Mouse (Mus musculus) intestine, embryonic 15.5 days (tissue): ENCODE data around the gene Spata20. TPM values are rescaled to one million over a fixed set of nuclear protein-coding genes. Genes with fewer than 3 reads are reported as not detected.

ENCODE experiments used
- ATAC-seq: fragments of 200-750 bp; cut with Nextera tagmentation; 2 replicates; pipeline ENCODE4 v1.8.0; 2017; ENCODE audit warnings: moderate TSS enrichment, moderate library complexity
- H3K27ac ChIP-seq: fragments of 300-500 bp; sonication (generic); 2 replicates; pipeline ENCODE4 v1.5.1; 2015; ENCODE audit warnings: mild to moderate bottlenecking, inconsistent platforms
- H3K27me3 ChIP-seq: fragments of 300-500 bp; sonication (generic); replicated peaks from 2 replicates; pipeline ENCODE4 v1.6.1; 2015; ENCODE audit warnings: inconsistent platforms
- H3K36me3 ChIP-seq: fragments of 300-500 bp; sonication (generic); 2 replicates; pipeline ENCODE4 v1.6.1; 2015; ENCODE audit warnings: inconsistent platforms
- H3K4me1 ChIP-seq: fragments of 300-500 bp; sonication (generic); replicated peaks from 2 replicates; pipeline ENCODE4 v1.6.1; 2015; ENCODE audit warnings: inconsistent platforms
- H3K4me2 ChIP-seq: fragments of 300-500 bp; sonication (generic); replicated peaks from 2 replicates; pipeline ENCODE4 v1.6.1; 2015; ENCODE audit warnings: mild to moderate bottlenecking, inconsistent platforms
- H3K4me3 ChIP-seq: fragments of 300-500 bp; sonication (generic); replicated peaks from 2 replicates; pipeline ENCODE4 v1.5.1; 2015; ENCODE audit warnings: inconsistent platforms
- H3K9ac ChIP-seq: fragments of 300-500 bp; sonication (generic); 2 replicates; pipeline ENCODE4 v1.6.1; 2015; ENCODE audit warnings: inconsistent platforms
- H3K9me3 ChIP-seq: fragments of 300-500 bp; sonication (generic); 2 replicates; pipeline ENCODE4 v1.6.1; 2016; ENCODE audit warnings: inconsistent platforms
- WGBS: fragments of 180-500 bp; shearing (Covaris S2); methylation state at CpG from one replicate; pipeline ENCODE4 v1.1.7; 2015; 5-methylcytosine and 5-hydroxymethylcytosine counted together
- polyA plus RNA-seq: library from polyadenylated mRNA; unstranded; fragments of >200 nt; fragmentation: Nextera tagmentation; extraction: Ambion mirVana; gene quantifications from 2 replicates; pipeline ENCODE4 v1.2.1, GENCODE M21; 2015

Gene Spata20
- 0.06 TPM in 1 of 2 replicates, not detected in the other for polyA plus RNA-seq

- WGBS = 4% methylated on average over 24 of the region's 24 CpGs
- ATAC-seq = peak; percentile 55
Measured at GRCm38 (mm10) chr11:94486001-94486400, at the start of gene Spata20. Spata20 (minus strand) TSS chr11:94486179.

GRCm38 (mm10) chr11:94533171-94533570 is 47.2 kb upstream of the Spata20 start:
- Histone ChIP-seq H3K27me3 (no peaks in the 10 kb centered on the region), H3K4me2 (no peak overlapping the region), H3K4me1 (no peaks in the 10 kb centered on the region; the same call in 1 of the 2 replicates), H3K27ac (no peak overlapping the region), H3K9me3 (no peaks in the 10 kb centered on the region), H3K36me3 (no peaks in the 10 kb centered on the region), H3K4me3 (no peak overlapping the region), H3K9ac (no peak overlapping the region)
- 82% methylated on average over 8 of the region's 8 CpGs for WGBS
- no peak for ATAC-seq

More at GRCm38 (mm10) chr11:94486001-94486400, at the start of gene Spata20:
- no peaks in the 10 kb centered on the region for H3K36me3 ChIP-seq
- no peaks in the 10 kb centered on the region for H3K9me3 ChIP-seq
- H3K4me2 ChIP-seq = peak within 1 kb of the TSS; percentile 56
- peak within 1 kb of the TSS; percentile 19; the same call in 1 of the 2 replicates for H3K4me3 ChIP-seq
- 0 out of 2 replicates have a peak within 1 kb of the TSS, but pooled peaks have one; percentile 18 for H3K9ac ChIP-seq
- H3K27ac ChIP-seq = no peak within 1 kb of the TSS
- peaks cover 9% of the 10 kb centered on the region; the same call in 1 of the 2 replicates for H3K4me1 ChIP-seq
- no peaks in the 10 kb centered on the region for H3K27me3 ChIP-seq

- Histone ChIP-seq H3K36me3 (no peaks in the 10 kb centered on the region), H3K4me1 (peaks cover 2% of the 10 kb centered on the region; the same call in 1 of the 2 replicates), H3K4me3 (no peak overlapping the region), H3K27me3 (no peaks in the 10 kb centered on the region), H3K27ac (no peak overlapping the region), H3K9me3 (no peaks in the 10 kb centered on the region), H3K9ac (no peak overlapping the region), H3K4me2 (no peak overlapping the region)
- no peak for ATAC-seq
- 42% methylated on average over 3 of the region's 3 CpGs for WGBS
Measured at GRCm38 (mm10) chr11:94528879-94529278, 42.9 kb upstream of the Spata20 start.

- no peaks in the 10 kb centered on the region for H3K36me3 ChIP-seq
- no peak overlapping the region for H3K4me2 ChIP-seq
- H3K27me3 ChIP-seq = no peaks in the 10 kb centered on the region
- 37% methylated on average over 9 of the region's 9 CpGs for WGBS
- H3K9ac ChIP-seq = no peak overlapping the region
- H3K9me3 ChIP-seq = no peaks in the 10 kb centered on the region
- H3K4me3 ChIP-seq = no peak overlapping the region
- H3K27ac ChIP-seq = peak overlapping the region; percentile 62
- ATAC-seq = peak; percentile 60
- H3K4me1 ChIP-seq = 0 out of 2 replicates have a peak, but pooled peaks cover 6% of the 10 kb centered on the region
Measured at GRCm38 (mm10) chr11:94526171-94526879, 40.3 kb upstream of the Spata20 start.

- no peaks in the 10 kb centered on the region for H3K36me3 ChIP-seq
- H3K4me1 ChIP-seq = 0 out of 2 replicates have a peak, but pooled peaks cover 7% of the 10 kb centered on the region
- H3K4me2 ChIP-seq = peak within 1 kb of the TSS; percentile 92
- no peak within 1 kb of the TSS for H3K27ac ChIP-seq
- H3K27me3 ChIP-seq = no peaks in the 10 kb centered on the region
- peak; percentile 86 for ATAC-seq
- H3K9ac ChIP-seq = peak within 1 kb of the TSS; percentile 56
- no peaks in the 10 kb centered on the region for H3K9me3 ChIP-seq
- 1% methylated on average over 42 of the region's 42 CpGs for WGBS
- peak within 1 kb of the TSS; percentile 43 for H3K4me3 ChIP-seq
Measured at GRCm38 (mm10) chr11:94521219-94521843, 35.4 kb upstream of the Spata20 start, which contains the start of gene Mycbpap. Mycbpap (minus strand) TSS chr11:94521742.

- WGBS = 46% methylated on average over 9 of the region's 9 CpGs
- Histone ChIP-seq H3K9ac (no peak overlapping the region), H3K27me3 (no peaks in the 10 kb centered on the region), H3K4me1 (peaks cover 7% of the 10 kb centered on the region; the same call in 1 of the 2 replicates), H3K4me3 (no peak overlapping the region), H3K27ac (no peak overlapping the region), H3K36me3 (no peaks in the 10 kb centered on the region), H3K9me3 (no peaks in the 10 kb centered on the region), H3K4me2 (no peak overlapping the region)
- ATAC-seq = 0 out of 2 replicates have a peak, but pooled peaks have one; percentile 23
Measured at GRCm38 (mm10) chr11:94513452-94513851, 27.5 kb upstream of the Spata20 start.

- 72% methylated on average over 10 of the region's 10 CpGs for WGBS
Measured at GRCm38 (mm10) chr11:94508976-94509375, 23.0 kb upstream of the Spata20 start.

GRCm38 (mm10) chr11:94501482-94501881 is 15.5 kb upstream of the Spata20 start:
- Histone ChIP-seq H3K4me1 (peaks cover 27% of the 10 kb centered on the region), H3K9ac (no peak overlapping the region), H3K36me3 (no peaks in the 10 kb centered on the region), H3K4me3 (no peak overlapping the region), H3K4me2 (no peak overlapping the region), H3K27ac (no peak overlapping the region), H3K9me3 (no peaks in the 10 kb centered on the region), H3K27me3 (no peaks in the 10 kb centered on the region)
- 82% methylated on average over 8 of the region's 8 CpGs for WGBS
- no peak for ATAC-seq

More at GRCm38 (mm10) chr11:94508976-94509375, 23.0 kb upstream of the Spata20 start:
- no peaks in the 10 kb centered on the region for H3K36me3 ChIP-seq
- no peak overlapping the region for H3K27ac ChIP-seq
- H3K9me3 ChIP-seq = no peaks in the 10 kb centered on the region
- H3K27me3 ChIP-seq = no peaks in the 10 kb centered on the region
- H3K4me2 ChIP-seq = no peak overlapping the region
- H3K4me1 ChIP-seq = peaks cover 7% of the 10 kb centered on the region; the same call in 1 of the 2 replicates
- peak; percentile 77 for ATAC-seq
- H3K4me3 ChIP-seq = no peak overlapping the region
- H3K9ac ChIP-seq = no peak overlapping the region

- Histone ChIP-seq H3K9me3 (no peaks in the 10 kb centered on the region), H3K4me1 (peaks cover 27% of the 10 kb centered on the region), H3K4me2 (peak overlapping the region; percentile 82), H3K36me3 (no peaks in the 10 kb centered on the region), H3K9ac (peak overlapping the region; percentile 30; the same call in 1 of the 2 replicates), H3K4me3 (no peak overlapping the region), H3K27me3 (no peaks in the 10 kb centered on the region), H3K27ac (no peak overlapping the region)
- 19% methylated on average over 8 of the region's 8 CpGs for WGBS
- ATAC-seq = peak; percentile 3; the same call in 1 of the 2 replicates
Measured at GRCm38 (mm10) chr11:94500362-94500761, 14.4 kb upstream of the Spata20 start.

- Histone ChIP-seq H3K4me1 (peaks cover 27% of the 10 kb centered on the region), H3K36me3 (no peaks in the 10 kb centered on the region), H3K9me3 (no peaks in the 10 kb centered on the region), H3K27me3 (no peaks in the 10 kb centered on the region), H3K4me2 (peak within 1 kb of the TSS; percentile 82), H3K27ac (peak within 1 kb of the TSS; percentile 62; the same call in 1 of the 2 replicates), H3K9ac (peak within 1 kb of the TSS; percentile 30), H3K4me3 (peak within 1 kb of the TSS; percentile 35)
- peak; percentile 77 for ATAC-seq
- under 1% methylated on average over 26 of the region's 26 CpGs for WGBS
Measured at GRCm38 (mm10) chr11:94499661-94500152, 13.7 kb upstream of the Spata20 start, which contains the start of gene Epn3. Epn3 (minus strand) TSS chr11:94499974.

GRCm38 (mm10) chr11:94499035-94499434 is 13.1 kb upstream of the Spata20 start:
- peak overlapping the region; percentile 35 for H3K4me3 ChIP-seq
- H3K27ac ChIP-seq = 0 out of 2 replicates have a peak overlapping the region, but pooled peaks have one; percentile 62
- peak overlapping the region; percentile 82 for H3K4me2 ChIP-seq
- peaks cover 27% of the 10 kb centered on the region for H3K4me1 ChIP-seq
- no peaks in the 10 kb centered on the region for H3K36me3 ChIP-seq
- H3K9me3 ChIP-seq = no peaks in the 10 kb centered on the region
- no peaks in the 10 kb centered on the region for H3K27me3 ChIP-seq
- WGBS = 10% methylated on average over 2 of the region's 2 CpGs
- peak; percentile 34; the same call in 1 of the 2 replicates for ATAC-seq
- H3K9ac ChIP-seq = peak overlapping the region; percentile 30; the same call in 1 of the 2 replicates
